Mouse (Mus musculus) lung, postnatal 0 days (tissue): Measurements from ENCODE around the gene Nr2e3.

Experiments used
- CTCF ChIP-seq: IDR thresholded peaks from 2 replicates; pipeline ENCODE4 v1.5.1; 2016; ENCODE audit warnings: antibody characterized with exemption, mild to moderate bottlenecking
- EP300 ChIP-seq: IDR thresholded peaks from 2 replicates; pipeline ENCODE4 v1.6.1; 2016; ENCODE audit warnings: antibody characterized with exemption, mild to moderate bottlenecking, control low read depth

DNA sequence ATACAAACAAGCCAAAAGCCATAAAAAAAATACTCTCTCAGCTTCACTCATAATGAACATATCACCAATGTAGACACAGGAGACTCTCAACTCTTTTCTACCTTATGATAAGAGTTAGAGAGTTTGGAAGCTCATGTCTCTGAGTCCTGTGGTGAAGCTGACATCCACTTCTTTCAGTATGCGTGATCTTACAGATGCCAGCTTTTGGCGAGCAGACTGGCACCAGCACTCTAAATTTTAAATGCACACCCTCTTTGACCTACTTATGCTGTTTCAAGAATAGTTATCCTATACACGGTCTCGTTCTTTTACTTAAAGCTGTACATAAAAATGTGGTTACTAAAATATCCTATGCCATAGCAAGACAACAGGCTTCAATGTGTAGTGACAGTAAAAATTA, 37.3 kb upstream of the Nr2e3 start:
- TF ChIP-seq CTCF (no peak), EP300 (no peak)
